Mouse (Mus musculus): ENCODE measurements around the gene Zdhhc18.

- TF ChIP-seq POLR2AphosphoS5 (IDR thresholded peaks at IDR 0.05; ENCODE audit: insufficient replicate concordance, low read depth, low read length) (no peak), CTCF (IDR thresholded peaks at IDR 0.05; ENCODE audit: low read depth, low read length) (no peak), TAL1 (conservative IDR thresholded peaks at IDR 0.05; ENCODE audit: low read depth, low read length) (no peak), GATA1 (IDR thresholded peaks at IDR 0.05; ENCODE audit: borderline replicate concordance, low read length) (no peak)
These were observed 6.3 kb upstream of the Zdhhc18 start for GRCm38 (mm10) chr4:133656294-133656693.
